Mouse (Mus musculus) olfactory bulb, adult 2 months (tissue): ENCODE data around the gene Fntb.

ENCODE experiments used
- CTCF ChIP-seq: fragments of 200-500 bp; IDR thresholded peaks from 2 replicates; pipeline ENCODE4 v1.5.1; 2012; ENCODE audit warnings: low read depth, mild to moderate bottlenecking, low read length, moderate library complexity; ENCODE audit not compliant: insufficient read depth
- POLR2A ChIP-seq: fragments of 200-500 bp; IDR thresholded peaks from 2 replicates; pipeline ENCODE4 v1.6.1; 2012; ENCODE audit warnings: mild to moderate bottlenecking, low read depth, low read length, moderate library complexity; ENCODE audit not compliant: insufficient read depth

DNA sequence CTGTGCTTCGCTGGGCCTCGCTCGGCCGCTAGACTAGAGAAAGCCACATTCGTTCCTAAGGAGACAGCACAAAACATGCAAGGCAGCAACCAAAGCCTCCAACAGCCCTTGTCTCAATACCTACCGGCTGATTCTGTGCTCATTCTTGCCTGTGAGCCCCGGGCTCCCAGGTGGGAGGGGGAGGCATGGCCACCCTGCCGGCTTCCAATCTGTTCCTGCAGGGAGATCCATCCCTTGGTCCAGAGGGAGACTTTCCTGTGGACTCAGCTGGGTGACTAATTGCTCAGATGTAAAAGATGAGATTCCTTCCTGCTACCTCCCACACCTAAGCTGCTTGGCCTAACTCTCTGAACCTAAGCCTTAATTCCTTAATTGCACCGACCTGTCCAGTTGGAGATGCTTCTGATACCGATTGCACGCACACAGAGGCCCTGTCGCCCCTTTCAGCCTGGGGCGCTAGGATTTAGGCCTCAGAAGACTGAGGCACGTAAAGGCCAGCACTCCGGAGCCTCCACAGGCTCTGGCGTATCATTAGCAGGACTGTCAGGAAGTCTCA, 145.9 kb downstream of the Fntb start:
- TF ChIP-seq CTCF (no peak), POLR2A (no peak)
